Mouse (Mus musculus): ENCODE measurements around the gene Flywch1.

The Flywch1 gene

DNA sequence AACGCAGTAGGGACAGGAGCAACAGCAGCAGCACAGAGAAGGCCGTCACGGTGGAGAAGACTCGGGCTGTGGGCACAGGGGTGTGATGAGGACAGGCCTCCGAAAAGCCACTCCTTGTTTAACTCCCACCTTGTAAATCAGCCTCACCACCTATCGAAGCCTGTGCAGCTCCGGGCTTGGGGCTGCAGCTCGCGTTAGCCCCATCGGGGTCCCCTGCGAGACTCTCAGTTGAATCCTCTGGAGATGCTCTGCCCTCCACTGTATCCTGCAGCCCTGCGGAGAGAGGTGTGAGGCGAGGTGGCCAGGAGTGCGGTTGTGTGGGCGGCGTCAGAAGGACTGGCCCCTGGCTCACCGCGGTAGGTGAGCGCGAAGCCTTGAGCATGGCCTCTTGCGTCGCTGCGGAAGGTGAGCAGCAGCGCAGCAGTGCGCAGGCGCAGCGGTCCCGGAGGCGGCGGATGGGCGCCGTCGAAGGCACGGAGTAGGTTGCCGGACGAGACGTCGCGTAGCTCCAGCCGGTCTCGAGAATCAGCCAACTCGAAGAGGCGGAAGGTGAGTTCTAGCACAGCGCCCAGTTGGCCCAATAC is 29.1 kb downstream of the Flywch1 start:
- no peak for DNase-seq

GRCm38 (mm10) chr17:23741359-23742209 is 29.8 kb downstream of the Flywch1 start:
- no peak for DNase-seq

- DNase-seq, result no peak
Measured at GRCm38 (mm10) chr17:23740598-23741021, 30.8 kb downstream of the Flywch1 start, which contains the start of gene Paqr4. TSS of gene Paqr4 (minus strand) at chr17:23740867.

DNA sequence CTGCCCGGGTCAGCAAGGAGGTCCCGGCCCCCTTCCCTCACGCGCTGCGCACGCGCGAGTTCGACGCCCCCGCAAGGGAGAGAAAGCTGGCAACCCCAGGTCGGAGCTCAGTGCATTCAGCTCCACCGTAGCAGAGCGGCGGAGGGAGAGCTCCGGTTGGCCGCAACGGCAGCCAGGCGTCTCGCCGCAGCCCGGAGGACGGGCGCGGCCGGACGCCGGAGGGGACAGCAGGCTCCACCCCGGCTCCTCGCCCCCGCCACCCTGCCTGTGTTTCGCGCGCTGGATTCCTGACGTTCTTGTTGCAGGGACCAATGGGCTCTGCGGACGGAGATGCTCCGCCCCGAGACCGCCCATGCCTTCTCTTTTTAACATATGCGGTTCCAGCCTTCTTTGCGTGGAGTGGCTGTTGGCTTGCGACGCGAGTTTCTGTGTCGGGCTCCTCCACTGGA is 31.2 kb downstream of the Flywch1 start:
- peak; percentile 92 to 94 for DNase-seq

GRCm38 (mm10) chr17:23739202-23740135 is 31.9 kb downstream of the Flywch1 start:
- peak in 1 of 2 experiments; percentile 35 for DNase-seq

- DNase-seq, result no peak
Measured at GRCm38 (mm10) chr17:23738836-23739201, 32.6 kb downstream of the Flywch1 start.

GRCm38 (mm10) chr17:23737493-23738445 is 33.6 kb downstream of the Flywch1 start:
- DNase-seq, result no peak

DNA sequence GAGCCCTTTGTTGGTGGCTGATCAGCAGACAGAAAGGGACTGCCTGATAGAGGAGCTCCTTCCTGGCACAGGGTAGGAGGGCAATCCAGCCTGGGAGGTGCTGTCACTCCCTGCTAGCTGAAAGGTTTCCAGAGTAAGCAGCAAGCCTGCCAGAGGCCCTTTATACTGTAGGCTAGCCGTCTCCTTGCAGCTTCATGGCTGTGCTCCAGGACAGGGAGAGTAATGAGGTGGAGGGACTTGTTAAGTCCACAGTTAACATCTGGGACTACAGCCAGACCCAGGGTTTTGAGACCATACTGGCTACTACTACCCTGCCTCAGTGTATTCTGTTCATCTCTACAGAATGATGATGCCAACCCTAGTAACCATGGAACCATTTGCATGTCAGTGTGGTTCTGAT is 37.1 kb downstream of the Flywch1 start:
- DNase-seq, result no peak

DNA sequence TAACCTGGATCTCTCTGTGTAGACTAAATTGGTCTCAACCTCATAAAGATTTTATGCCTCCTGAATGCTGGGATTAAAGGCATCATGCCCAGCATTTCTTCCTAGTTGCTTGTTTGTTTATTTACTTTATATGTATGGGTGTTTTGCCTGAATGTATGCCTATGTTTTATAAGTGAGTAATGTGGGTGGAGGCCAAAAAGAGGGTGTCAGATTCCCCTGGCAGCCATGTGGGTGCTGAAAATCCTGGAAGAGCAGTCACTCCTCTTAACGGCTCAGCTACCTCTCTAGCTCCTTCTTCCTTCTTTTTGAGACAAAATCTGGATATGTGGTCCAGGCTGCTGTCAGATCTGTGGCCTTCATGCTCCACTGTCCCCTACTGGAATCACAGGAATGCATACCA is 41.0 kb downstream of the Flywch1 start:
- no peak for DNase-seq

- DNase-seq, result peak; percentile 47 to 66
Measured at GRCm38 (mm10) chr17:23726758-23727142, 44.7 kb downstream of the Flywch1 start.

GRCm38 (mm10) chr17:23725999-23726757 is 45.2 kb downstream of the Flywch1 start, which contains the start of gene Pkmyt1:
TSS of gene Pkmyt1 (plus strand) at chr17:23726336.
- DNase-seq, result peak; percentile 91 to 95

DNA sequence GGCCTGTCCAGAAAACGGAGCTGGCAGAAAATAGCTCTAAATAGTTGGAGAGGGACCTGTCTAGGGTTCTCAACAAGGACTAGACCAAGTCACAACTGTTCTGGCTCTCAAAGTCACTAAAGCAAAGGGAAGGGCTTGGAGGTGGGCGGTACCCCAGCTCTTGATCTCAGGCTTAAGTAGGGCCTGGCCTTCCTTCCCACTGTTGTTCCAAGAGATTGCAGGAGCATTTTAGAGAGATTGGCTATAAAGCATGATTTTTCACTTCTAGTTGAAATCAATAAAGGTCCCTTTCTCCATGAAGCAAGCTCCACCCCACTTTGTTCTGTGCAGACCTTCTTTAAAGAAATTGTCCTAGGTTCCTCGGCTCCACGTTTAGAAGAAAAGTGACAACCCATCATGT is 45.9 kb downstream of the Flywch1 start:
- no peak for DNase-seq

DNA sequence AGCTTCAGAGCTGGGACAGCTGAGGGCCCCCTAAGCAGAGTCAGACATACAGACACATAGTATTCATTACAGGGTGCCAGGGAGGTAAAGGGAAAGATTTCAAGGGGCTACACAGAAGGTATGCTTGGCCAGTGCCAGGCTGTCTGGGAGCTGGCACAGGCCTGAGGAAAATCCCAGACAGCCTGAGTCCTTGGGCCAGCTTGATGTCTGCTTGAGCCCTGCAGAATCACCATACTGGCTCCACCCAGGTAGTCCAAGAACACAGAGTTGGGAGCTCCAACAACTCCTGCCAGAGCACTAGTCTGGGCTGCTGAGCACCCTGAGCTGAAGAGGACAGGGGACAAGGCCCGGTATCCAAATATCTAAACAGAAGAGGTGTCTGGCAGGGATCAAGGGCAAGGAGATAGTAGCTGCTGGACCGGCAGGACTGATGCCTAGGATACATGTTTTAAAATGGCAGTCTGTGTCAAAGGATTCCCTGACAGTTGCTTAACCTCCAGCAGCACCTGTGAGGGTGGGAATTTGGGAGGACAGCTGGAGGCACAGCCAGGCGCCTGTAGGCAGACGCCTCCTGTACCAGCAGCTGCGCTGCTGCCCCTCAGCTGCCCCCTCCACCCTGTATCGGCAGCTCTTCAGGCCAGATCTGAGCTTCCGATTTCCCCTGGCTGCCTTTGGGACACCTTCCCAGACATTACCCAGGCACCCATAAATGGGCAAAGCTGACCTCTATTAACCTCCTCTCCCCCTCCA is 48.9 kb downstream of the Flywch1 start, which contains the start of gene 1520401A03Rik:
Gene 1520401A03Rik, minus strand, starts transcription at position 408 of the 750 bp plus-strand sequence.
- DNase-seq, result no peak

DNA sequence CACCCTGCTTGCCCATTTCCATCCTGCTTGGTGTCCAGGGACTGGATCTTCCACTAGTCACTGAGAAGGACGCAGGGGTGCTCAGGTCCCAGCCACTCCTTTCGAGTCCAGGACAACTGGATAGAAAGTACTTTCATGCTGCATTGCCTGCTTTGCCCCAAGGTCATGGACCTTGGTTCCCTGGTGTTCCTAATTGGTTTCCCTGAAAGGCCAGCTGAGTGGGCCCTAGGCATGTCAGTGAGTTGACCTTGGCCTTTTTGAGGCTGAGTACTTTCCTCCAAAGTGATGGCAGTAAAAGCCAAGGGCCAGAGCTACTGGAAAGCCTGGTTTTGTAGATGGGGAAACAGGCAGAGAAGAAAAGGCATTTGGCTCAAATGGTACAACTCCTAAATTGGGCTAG is 49.5 kb downstream of the Flywch1 start:
- DNase-seq, result no peak

DNA sequence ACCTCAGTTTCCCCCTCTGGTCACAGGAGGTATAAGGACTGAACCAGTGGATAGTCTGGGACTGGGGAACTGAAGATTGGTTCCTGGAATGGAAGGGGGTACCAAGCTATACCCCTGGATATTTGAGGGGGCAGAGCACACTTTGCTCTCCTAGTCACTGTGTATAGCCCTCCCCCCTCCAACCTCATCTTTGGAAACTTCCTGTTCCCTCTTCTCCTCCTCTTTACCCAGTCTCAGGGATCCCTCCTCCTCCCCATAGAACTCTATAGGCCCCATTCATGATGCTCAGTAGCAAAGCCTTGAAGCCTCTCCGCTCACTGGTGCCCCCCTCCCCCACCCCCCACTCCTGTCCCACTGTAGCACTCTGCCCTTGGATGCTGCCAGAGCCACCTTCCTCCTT is 51.9 kb downstream of the Flywch1 start:
- DNase-seq, result no peak

DNA sequence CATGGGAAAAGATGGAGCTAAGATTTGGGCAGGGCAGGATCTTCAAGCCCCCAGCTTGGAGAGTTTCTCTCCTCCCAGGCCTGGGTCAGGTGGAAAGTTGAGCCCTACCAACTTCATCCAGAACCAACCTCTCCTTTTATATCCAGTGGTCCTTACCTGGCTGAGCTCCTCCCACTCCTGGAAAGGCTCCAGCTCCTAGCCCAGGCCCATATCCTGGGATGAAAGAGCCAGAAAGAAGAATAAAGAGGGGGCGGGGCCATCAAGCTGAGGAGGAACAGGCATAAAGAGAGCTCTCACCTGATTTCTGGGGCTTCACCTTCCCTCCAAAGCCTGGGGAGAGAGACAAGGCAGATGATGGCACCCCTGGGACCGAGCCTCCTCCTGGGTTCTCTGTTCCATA is 54.4 kb downstream of the Flywch1 start:
- no peak for DNase-seq

- peak; percentile 85 to 86 for DNase-seq
Measured at GRCm38 (mm10) chr17:23706212-23706611, 65.2 kb downstream of the Flywch1 start.

DNA sequence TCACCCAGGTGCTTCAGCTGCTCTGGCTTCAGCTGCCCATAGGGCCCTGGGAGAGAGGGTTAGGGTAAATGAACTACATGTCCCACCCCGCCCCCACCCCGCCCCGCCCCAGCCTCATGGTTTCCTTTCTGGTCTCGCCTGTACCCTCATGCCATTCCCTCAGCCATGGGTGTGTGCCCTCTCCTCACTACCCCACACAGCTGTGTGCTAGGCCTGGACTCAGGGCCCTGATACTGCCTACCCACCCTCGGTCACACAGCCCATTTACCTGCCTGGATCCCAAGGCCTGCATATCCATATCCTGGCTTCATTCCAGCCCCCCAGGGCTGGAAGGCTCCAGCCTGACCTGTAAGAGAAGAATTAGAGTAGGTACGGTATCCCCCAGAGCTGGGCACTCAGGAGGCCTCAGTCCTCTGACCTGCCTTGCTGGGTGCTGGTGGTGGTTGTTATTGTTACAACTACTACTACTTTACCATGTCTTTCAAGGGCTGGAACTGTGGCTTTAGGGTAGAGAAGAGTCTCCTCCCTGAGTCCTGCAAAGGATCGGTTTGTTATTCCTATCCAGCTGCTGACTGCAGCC is 65.8 kb downstream of the Flywch1 start:
- no peak for DNase-seq

- no peak for DNase-seq
Measured at GRCm38 (mm10) chr17:23704741-23705140, 66.7 kb downstream of the Flywch1 start.

DNA sequence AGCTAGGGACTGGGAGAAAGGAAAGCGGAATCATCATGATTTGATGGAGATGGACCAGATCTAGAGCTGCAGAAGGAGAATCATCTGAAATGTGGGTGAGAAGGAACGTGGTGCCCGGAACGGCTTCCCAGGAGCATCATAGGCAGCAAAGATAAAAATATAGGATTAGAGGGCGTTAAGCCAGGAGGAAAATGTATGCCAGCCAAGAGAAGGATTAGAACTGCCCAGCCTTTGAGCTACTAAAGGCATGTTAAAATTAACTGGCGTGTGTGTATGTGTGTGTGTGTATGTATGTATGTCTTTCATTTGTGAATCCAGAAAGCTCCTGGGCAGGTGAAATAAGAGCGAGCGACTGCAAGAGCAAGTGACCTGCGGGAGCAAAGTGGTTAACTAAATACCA is 68.1 kb downstream of the Flywch1 start:
- DNase-seq, result no peak
